Mouse (Mus musculus) ES-Bruce4 (cell line): ENCODE measurements at regions not wholly inside any gene's neighbourhood (a gene's known extent, or its start where the extent isn't known, plus 50 kb on each side); places are given as distances from the start of the nearest gene placed in this dataset.

Experiments used
- CTCF ChIP-seq: IDR thresholded peaks from one replicate; pipeline ENCODE4 v1.8.1; 2011; ENCODE audit warnings: low read depth, low read length
- EP300 ChIP-seq: IDR thresholded peaks from 2 replicates; pipeline ENCODE4 v1.6.1; 2011; ENCODE audit warnings: low read depth, low read length; ENCODE audit not compliant: insufficient read depth
- POLR2A ChIP-seq: IDR thresholded peaks from one replicate; pipeline ENCODE4 v1.8.1; 2011; ENCODE audit warnings: low read length; ENCODE audit not compliant: insufficient read depth

DNA sequence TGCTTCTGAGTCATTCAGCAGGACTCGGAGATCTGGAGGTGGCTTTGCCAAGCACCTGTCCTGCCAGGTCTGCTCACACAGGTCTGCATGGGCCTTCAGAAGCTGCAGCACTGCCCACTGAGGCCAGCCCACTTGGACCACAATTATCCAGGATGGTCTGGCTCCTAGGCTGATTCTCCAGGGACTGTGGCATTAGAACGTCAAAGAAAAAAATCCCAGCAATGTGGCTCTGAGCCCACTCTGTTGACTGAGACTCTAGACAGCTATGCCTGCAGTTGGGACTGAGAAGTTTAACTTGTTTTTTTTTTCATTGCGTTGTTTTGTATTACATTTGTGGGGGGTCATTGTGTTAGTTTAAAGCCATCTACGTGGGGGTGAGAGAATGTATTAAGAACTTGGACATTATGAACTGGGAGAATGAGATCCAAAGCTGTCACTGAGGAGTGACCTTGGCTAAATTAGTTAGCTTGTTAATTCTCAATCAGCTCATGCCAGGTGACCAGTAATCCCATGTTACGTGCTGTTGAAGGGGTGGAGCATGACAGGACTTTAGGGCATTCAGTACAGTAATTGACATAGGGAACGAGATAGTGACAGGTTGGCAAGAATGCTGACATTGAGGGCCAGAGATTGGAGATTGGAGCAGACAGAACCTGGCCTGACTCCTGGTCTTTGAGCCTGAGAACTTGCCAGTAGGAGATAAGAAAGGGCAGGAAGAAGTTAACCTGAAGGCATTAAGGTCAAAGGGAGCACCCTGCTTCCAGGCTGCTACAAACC lies 232.0 kb upstream of the Il12b start:
- TF ChIP-seq POLR2A (no peak), CTCF (no peak), EP300 (no peak)
